Mouse (Mus musculus) heart, embryonic 14.5 days (tissue): Measurements from ENCODE around the gene Gm15155. TPM values are rescaled to one million over a fixed set of nuclear protein-coding genes. Genes with fewer than 3 reads are reported as not detected.

ENCODE experiments used
- ATAC-seq: fragments of 200-750 bp; cut with Nextera tagmentation; 2 replicates; pipeline ENCODE4 v1.8.0; 2017; ENCODE audit warnings: low read depth, moderate TSS enrichment; ENCODE audit not compliant: insufficient number of reproducible peaks, insufficient read depth, low FRiP score
- H3K27ac ChIP-seq, 2 experiments: fragments of 200-500 bp in 1 of 2; fragments of 300-500 bp in 1 of 2; sonication (generic) in 1 of 2; replicated peaks in 1 of 2; 2 replicates each; pipeline ENCODE4 v1.5.1; 2012 to 2014; ENCODE audit warnings: low read depth in 2 of 2, low read length in 2 of 2, control low read depth in 1 of 2, mild to moderate bottlenecking in 1 of 2, mixed read lengths in 1 of 2; ENCODE audit not compliant: control insufficient read depth in 1 of 2, insufficient read depth in 1 of 2
- H3K27me3 ChIP-seq: fragments of 300-500 bp; sonication (generic); 2 replicates; pipeline ENCODE4 v1.6.1; 2014; ENCODE audit warnings: mild to moderate bottlenecking, low read length, control low read depth; ENCODE audit not compliant: control insufficient read depth, insufficient read depth
- H3K36me3 ChIP-seq: fragments of 300-500 bp; sonication (generic); 2 replicates; pipeline ENCODE4 v1.6.1; 2014; ENCODE audit warnings: mild to moderate bottlenecking, control low read depth, low read length, mixed read lengths; ENCODE audit not compliant: control insufficient read depth, insufficient read depth
- H3K4me1 ChIP-seq, 2 experiments: fragments of 200-500 bp in 1 of 2; fragments of 300-500 bp in 1 of 2; sonication (generic) in 1 of 2; 2 replicates each; pipeline ENCODE4 v1.6.1; 2012 to 2014; ENCODE audit warnings: low read length in 2 of 2, control low read depth in 1 of 2, mixed read lengths in 1 of 2; ENCODE audit not compliant: control insufficient read depth in 2 of 2, insufficient read depth in 2 of 2
- H3K4me2 ChIP-seq: fragments of 300-500 bp; sonication (generic); 2 replicates; pipeline ENCODE4 v1.6.1; 2014; ENCODE audit warnings: mild to moderate bottlenecking, low read length
- H3K4me3 ChIP-seq, 2 experiments: fragments of 200-500 bp in 1 of 2; fragments of 300-500 bp in 1 of 2; sonication (generic) in 1 of 2; 2 replicates each; pipeline ENCODE4 v1.5.1; 2012 to 2014; ENCODE audit warnings: low read length in 2 of 2, mild to moderate bottlenecking in 2 of 2, control low read depth in 1 of 2, low read depth in 1 of 2, moderate library complexity in 1 of 2; ENCODE audit not compliant: control insufficient read depth in 1 of 2, insufficient read depth in 1 of 2
- H3K9ac ChIP-seq: fragments of 300-500 bp; sonication (generic); 2 replicates; pipeline ENCODE4 v1.6.1; 2014; ENCODE audit warnings: mild to moderate bottlenecking, low read length
- H3K9me3 ChIP-seq: fragments of 300-500 bp; sonication (generic); 2 replicates; pipeline ENCODE4 v1.6.1; 2016; ENCODE audit warnings: low read length, control low read depth; ENCODE audit not compliant: control insufficient read depth
- WGBS: fragments of 180-500 bp; shearing (Covaris S2); extraction: QIAGEN DNeasy Blood & Tissue Kit; methylation state at CpG from one replicate; pipeline ENCODE4 v1.1.7; 2014; 5-methylcytosine and 5-hydroxymethylcytosine counted together
- polyA plus RNA-seq: library from polyadenylated mRNA; unstranded; fragments of >200 nt; fragmentation: Nextera tagmentation; extraction: Ambion mirVana; gene quantifications from 2 replicates; pipeline ENCODE4 v1.2.1, GENCODE M21; 2014

Gm15155 gene
- not detected in 2 replicates for polyA plus RNA-seq

DNA sequence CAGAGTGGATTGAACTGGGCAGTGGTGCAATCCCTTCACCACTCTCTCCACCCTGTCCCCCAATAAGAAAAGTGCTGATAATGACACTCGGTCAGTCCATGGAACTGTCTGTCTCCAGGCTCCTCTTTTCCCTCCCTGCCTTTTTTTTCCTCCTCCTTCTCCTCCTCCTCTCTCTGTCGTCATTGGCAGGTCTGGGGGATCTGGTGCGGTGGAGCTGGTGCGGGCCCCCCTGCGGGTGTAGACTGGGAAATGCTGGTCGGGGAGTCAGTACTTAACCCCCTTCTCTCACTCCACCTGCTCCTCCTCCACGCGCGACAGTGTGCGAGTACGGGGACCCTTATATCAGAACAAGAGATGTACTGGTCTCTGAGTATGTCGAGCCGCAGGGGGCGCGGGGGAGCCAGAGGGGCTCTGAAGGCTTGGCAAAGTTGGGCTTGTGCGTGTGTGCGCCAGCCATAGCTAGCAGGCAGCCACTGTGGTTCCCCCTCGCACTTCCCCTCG, at the start of gene Gm15155:
Gene Gm15155 (plus strand): TSS at position 401 of the 501 bp plus-strand sequence.
- 11% methylated on average over 19 of the region's 19 CpGs for WGBS
- H3K4me1 ChIP-seq, result no peaks in the 10 kb centered on the region; a peak in 1 of 4 replicates
- H3K9ac ChIP-seq, result no peak within 1 kb of the TSS
- H3K36me3 ChIP-seq, result no peaks in the 10 kb centered on the region
- H3K9me3 ChIP-seq, result no peaks in the 10 kb centered on the region
- no peak within 1 kb of the TSS for H3K27ac ChIP-seq
- H3K27me3 ChIP-seq, result peaks cover 32% of the 10 kb centered on the region; the same call in 1 of the 2 replicates
- H3K4me2 ChIP-seq, result peak within 1 kb of the TSS; percentile 87
- ATAC-seq, result no peak
- peak within 1 kb of the TSS; percentile 51 for H3K4me3 ChIP-seq

DNA sequence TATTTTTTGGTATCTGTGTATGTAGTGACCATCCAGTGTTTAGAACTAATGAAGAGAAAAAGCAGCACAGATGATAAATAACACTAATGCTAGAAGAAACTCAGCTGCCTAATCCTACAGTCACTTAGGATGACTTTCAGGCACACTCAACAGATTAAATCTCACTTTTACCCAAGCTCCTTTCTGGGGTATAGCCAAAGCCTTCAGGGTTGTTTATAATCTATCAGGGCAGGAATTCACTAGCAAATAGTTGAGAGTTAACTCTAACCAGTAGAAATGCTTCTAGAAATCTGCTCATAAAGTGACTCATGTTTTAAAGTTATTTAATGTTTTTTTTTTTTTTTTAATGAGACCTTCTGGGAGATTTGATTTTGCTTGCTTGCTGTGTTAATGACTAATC, 44.8 kb upstream of the Gm15155 start:
- Histone ChIP-seq H3K9me3 (no peaks in the 10 kb centered on the region), H3K4me2 (no peak overlapping the region), H3K4me1 (no peaks in the 10 kb centered on the region), H3K36me3 (no peaks in the 10 kb centered on the region), H3K4me3 (no peak overlapping the region), H3K27me3 (no peaks in the 10 kb centered on the region), H3K27ac (no peak overlapping the region), H3K9ac (no peak overlapping the region)
- no peak for ATAC-seq

DNA sequence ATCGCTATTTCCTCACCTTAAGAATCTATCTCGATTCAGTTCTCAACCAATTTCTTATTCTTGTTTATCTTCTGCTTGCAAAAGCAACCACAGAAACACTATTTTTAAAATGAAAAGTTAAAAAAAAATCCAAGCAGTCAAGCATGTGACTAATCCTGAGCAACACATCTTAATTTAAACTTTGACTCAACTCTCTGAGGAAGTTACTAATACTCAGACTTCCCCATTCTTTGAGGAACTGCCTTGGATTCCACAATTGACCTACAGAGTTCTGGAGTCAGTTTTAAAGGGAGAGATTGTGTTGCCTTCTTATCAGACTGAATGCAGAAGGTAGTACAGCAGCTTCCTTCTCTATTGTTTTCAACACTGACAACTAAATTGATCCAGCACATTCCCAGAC, 40.0 kb upstream of the Gm15155 start:
- Histone ChIP-seq H3K4me1 (no peaks in the 10 kb centered on the region), H3K4me3 (no peak overlapping the region), H3K9me3 (no peaks in the 10 kb centered on the region), H3K36me3 (no peaks in the 10 kb centered on the region), H3K27me3 (no peaks in the 10 kb centered on the region), H3K27ac (no peak overlapping the region), H3K4me2 (no peak overlapping the region), H3K9ac (no peak overlapping the region)
- ATAC-seq, result no peak
- WGBS, result 56% methylated on average over 2 of the region's 2 CpGs

DNA sequence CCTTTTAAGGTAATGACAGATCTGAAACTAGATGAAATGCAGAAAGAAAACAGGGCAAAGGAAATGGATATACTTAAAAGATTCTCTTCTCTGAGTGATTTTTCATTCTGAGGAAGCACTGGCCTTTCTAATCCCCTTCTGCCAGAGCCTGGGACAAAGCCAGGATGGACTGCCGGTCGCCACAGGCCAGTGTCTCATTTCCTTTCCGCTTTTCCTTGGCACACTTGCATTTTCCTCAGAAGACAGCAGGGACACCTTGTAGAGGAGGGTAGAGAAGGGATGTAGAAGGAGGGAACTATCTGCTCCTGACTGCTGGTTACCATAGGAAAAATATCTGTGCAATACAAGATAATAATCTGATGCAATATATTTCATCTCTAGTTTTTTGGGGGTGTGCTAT, 33.1 kb upstream of the Gm15155 start:
- no peak for ATAC-seq
- Histone ChIP-seq H3K4me1 (no peaks in the 10 kb centered on the region), H3K4me3 (no peak overlapping the region), H3K4me2 (no peak overlapping the region), H3K27ac (no peak overlapping the region), H3K27me3 (no peaks in the 10 kb centered on the region), H3K9me3 (no peaks in the 10 kb centered on the region), H3K36me3 (no peaks in the 10 kb centered on the region), H3K9ac (no peak overlapping the region)
- WGBS, result 68% methylated on average over 3 of the region's 3 CpGs

DNA sequence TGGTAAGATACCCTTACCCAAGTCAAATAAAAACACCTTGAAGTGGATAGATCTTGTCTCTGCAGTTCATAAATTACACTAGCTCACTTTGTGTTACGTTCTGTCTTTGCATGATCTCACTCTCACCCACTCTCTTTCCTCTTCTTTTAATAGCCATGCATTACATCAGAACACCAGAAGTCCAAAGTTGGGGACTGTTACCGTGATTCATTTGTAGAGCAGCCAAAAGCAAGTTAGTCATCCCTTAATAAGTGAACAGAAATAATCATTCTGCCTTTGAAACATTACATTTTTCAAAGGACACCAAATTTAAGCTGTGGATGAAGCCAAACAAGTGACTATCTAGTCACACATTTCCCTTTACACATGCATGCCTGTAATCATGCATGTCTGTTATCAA, 32.1 kb upstream of the Gm15155 start:
- Histone ChIP-seq H3K4me3 (no peak overlapping the region), H3K9me3 (no peaks in the 10 kb centered on the region), H3K4me2 (no peak overlapping the region), H3K4me1 (no peaks in the 10 kb centered on the region), H3K9ac (no peak overlapping the region), H3K27ac (no peak overlapping the region), H3K27me3 (no peaks in the 10 kb centered on the region), H3K36me3 (no peaks in the 10 kb centered on the region)
- 62% methylated on average over 2 of the region's 2 CpGs for WGBS
- no peak for ATAC-seq

DNA sequence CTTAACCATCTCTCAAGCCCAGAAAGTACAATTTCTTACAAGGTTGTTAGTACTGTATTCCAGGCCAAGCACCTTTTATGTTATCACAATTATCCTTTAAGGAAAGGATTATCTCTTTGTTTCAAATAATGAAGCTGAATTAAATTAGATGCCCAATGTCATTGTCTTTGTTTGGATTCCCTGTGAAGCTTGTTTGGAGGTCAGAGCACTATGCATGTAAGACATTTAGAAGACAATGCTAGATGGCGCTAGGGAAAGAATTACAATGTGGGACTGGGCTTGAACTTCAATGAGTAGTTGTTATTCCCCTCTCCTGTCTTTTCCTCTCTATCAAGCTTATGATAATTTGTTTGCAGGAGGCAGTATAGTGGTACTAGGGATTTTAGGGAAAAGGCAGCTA, 29.9 kb upstream of the Gm15155 start:
- WGBS, result 61% methylated on average over 1 of the region's 1 CpGs
- Histone ChIP-seq H3K4me2 (no peak overlapping the region), H3K27me3 (no peaks in the 10 kb centered on the region), H3K27ac (no peak overlapping the region), H3K36me3 (no peaks in the 10 kb centered on the region), H3K4me1 (no peaks in the 10 kb centered on the region), H3K4me3 (no peak overlapping the region), H3K9me3 (no peaks in the 10 kb centered on the region), H3K9ac (no peak overlapping the region)
- no peak for ATAC-seq

DNA sequence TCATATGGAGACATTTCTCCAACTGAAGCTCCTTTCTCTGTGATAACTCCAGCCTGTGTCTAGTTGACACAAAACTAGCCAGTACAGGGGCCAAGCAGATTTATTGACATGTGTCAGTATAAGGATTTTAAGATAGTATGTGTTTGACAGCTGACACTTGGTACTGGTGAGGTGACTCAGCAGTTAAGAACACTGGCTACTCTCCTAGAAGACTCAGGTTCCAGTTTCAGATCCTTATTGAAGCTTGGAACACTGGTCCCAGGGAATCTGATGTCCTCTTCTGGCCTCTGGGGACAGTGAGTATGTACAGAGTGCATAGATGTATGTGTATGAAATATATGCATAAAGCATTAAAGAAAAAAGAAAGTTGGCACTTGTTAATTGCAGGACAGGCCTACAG, 28.2 kb upstream of the Gm15155 start:
- Histone ChIP-seq H3K27me3 (no peaks in the 10 kb centered on the region), H3K9ac (no peak overlapping the region), H3K27ac (no peak overlapping the region), H3K9me3 (no peaks in the 10 kb centered on the region), H3K36me3 (no peaks in the 10 kb centered on the region), H3K4me2 (no peak overlapping the region), H3K4me1 (no peaks in the 10 kb centered on the region), H3K4me3 (no peak overlapping the region)
- ATAC-seq, result no peak

DNA sequence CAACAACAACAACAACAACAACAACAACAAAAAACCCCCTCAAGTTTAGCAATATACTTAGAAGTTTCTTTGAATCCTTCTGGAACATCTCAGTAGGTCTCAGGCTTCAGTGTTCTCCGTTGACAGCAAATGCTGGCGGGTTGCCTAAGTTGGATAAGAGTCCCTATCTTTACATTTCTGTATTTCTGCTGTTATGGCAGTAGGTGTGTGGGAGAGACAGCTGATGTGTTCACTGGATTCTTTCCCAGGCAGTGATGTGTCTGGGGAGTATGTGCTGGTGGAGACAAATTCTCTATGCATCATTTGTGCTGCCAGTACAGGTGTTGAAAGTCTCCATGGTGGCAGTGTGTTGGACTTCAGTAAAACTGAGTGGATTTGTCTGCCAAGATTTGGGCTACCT, 23.3 kb upstream of the Gm15155 start:
- no peak for ATAC-seq
- Histone ChIP-seq H3K27ac (no peak overlapping the region), H3K27me3 (no peaks in the 10 kb centered on the region), H3K36me3 (no peaks in the 10 kb centered on the region), H3K9ac (no peak overlapping the region), H3K4me3 (no peak overlapping the region), H3K4me1 (no peaks in the 10 kb centered on the region), H3K4me2 (no peak overlapping the region), H3K9me3 (no peaks in the 10 kb centered on the region)
- 64% methylated on average over 2 of the region's 2 CpGs for WGBS
